Mouse (Mus musculus): Measurements from ENCODE around the gene Elovl6. TPM values are rescaled to one million over a fixed set of nuclear protein-coding genes. Genes with fewer than 3 reads are reported as not detected.

Elovl6 gene
- polyA plus RNA-seq, 1 experiment from 2014 or later: 33.4 TPM

- no peak for ATAC-seq (ENCODE audit: low FRiP score, low read depth)
- 41% methylated on average over 1 of the region's 1 CpGs for WGBS
- Histone ChIP-seq H3K4me1 (0 out of 2 replicates have a peak, but pooled peaks cover 3% of the 10 kb centered on the region), H3K36me3 (peaks cover 37% of the 10 kb centered on the region), H3K4me2 (replicated peaks) (no peak overlapping the region), H3K9ac (no peak overlapping the region), H3K27me3 (no peaks in the 10 kb centered on the region), H3K9me3 (0 out of 2 replicates have a peak, but pooled peaks cover 9% of the 10 kb centered on the region), H3K4me3 (no peak overlapping the region), H3K27ac (no peak overlapping the region)
These were observed 13.1 kb downstream of the Elovl6 start for GRCm38 (mm10) chr3:129545228-129545627.

GRCm38 (mm10) chr3:129545801-129546200 lies 13.6 kb downstream of the Elovl6 start:
- Histone ChIP-seq H3K9ac (no peak overlapping the region), H3K27ac (no peak overlapping the region), H3K36me3 (peaks cover 37% of the 10 kb centered on the region), H3K4me2 (replicated peaks) (no peak overlapping the region), H3K4me3 (no peak overlapping the region), H3K27me3 (no peaks in the 10 kb centered on the region), H3K4me1 (0 out of 2 replicates have a peak, but pooled peaks cover 3% of the 10 kb centered on the region), H3K9me3 (0 out of 2 replicates have a peak, but pooled peaks cover 9% of the 10 kb centered on the region)
- 76% methylated on average over 6 of the region's 6 CpGs for WGBS
- no peak for ATAC-seq (ENCODE audit: low FRiP score, low read depth)

DNA sequence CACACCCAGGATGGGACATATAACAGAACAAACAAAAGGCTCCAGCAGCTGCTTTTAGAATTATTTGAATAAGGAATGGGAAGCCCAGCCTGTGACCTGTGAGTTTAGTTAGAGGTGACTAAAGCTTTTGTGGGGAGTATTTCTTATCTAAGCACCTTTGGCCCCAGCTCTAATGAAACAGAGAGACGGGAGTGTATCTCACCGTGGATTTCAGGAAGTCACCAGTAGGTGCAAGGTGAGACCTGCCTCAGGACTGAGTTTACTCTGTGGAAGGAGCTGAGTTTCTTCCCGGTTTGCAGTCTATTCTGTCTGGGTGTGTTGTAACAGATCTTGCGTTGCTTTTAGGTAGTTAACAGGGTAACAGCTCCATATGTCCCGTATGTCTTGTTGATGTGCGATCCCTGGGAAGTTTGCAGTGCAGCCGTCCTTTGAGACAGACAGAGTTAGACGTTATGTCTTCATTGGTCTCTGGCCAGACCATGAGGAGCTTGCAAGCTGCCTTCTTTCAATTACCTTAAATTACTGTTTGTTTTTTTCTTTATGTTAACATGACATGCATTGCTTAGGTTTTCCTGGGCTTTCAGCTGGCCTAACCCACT lies 15.8 kb downstream of the Elovl6 start:
- Histone ChIP-seq H3K36me3 (peaks cover 17% of the 10 kb centered on the region), H3K4me2 (replicated peaks) (no peak overlapping the region), H3K27me3 (no peaks in the 10 kb centered on the region), H3K9me3 (0 out of 2 replicates have a peak, but pooled peaks cover 7% of the 10 kb centered on the region), H3K27ac (no peak overlapping the region), H3K9ac (no peak overlapping the region), H3K4me3 (no peak overlapping the region), H3K4me1 (peaks cover 16% of the 10 kb centered on the region)
- ATAC-seq (ENCODE audit: low FRiP score, low read depth): no peak
- 51% methylated on average over 8 of the region's 8 CpGs for WGBS

DNA sequence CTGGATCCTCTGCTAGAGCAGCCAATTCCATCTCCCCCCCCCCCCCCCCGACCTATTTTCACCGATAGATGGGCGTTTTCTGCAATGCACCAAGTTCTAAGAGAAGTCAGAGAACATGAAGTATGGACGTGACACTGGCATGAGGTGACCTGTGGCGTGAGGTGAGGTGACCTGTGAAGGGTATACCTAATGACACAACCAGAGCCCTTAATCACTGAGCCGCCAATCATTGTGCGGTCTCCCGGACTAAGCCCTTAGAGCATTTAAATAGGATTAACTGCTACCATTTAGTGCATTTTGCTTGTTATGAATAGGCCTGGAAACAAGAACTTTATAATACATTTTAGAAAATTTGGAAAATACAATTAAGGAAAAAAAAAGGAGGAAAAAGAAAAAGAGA lies 16.6 kb downstream of the Elovl6 start:
- Histone ChIP-seq H3K27ac (no peak overlapping the region), H3K36me3 (peaks cover 10% of the 10 kb centered on the region)

GRCm38 (mm10) chr3:129549546-129549945 lies 17.4 kb downstream of the Elovl6 start:
- Histone ChIP-seq H3K4me3 (no peak overlapping the region), H3K27ac (no peak overlapping the region), H3K4me2 (replicated peaks) (no peak overlapping the region), H3K4me1 (peaks cover 16% of the 10 kb centered on the region), H3K9ac (no peak overlapping the region), H3K27me3 (no peaks in the 10 kb centered on the region), H3K9me3 (no peaks in the 10 kb centered on the region), H3K36me3 (peaks cover 2% of the 10 kb centered on the region)
- WGBS: 64% methylated on average over 5 of the region's 5 CpGs
- ATAC-seq (ENCODE audit: low FRiP score, low read depth): no peak

More for the DNA sequence above, 16.6 kb downstream of the Elovl6 start:
- Histone ChIP-seq H3K9ac (no peak overlapping the region), H3K4me2 (replicated peaks) (no peak overlapping the region), H3K27me3 (no peaks in the 10 kb centered on the region), H3K4me3 (no peak overlapping the region), H3K4me1 (peaks cover 16% of the 10 kb centered on the region), H3K9me3 (no peaks in the 10 kb centered on the region)
- WGBS: 70% methylated on average over 8 of the region's 8 CpGs
- no peak for ATAC-seq (ENCODE audit: low FRiP score, low read depth)

- no peaks in the 10 kb centered on the region for H3K9me3 ChIP-seq
- peaks cover 16% of the 10 kb centered on the region for H3K4me1 ChIP-seq
- no peak overlapping the region for H3K9ac ChIP-seq
- no peaks in the 10 kb centered on the region for H3K27me3 ChIP-seq
- 48% methylated on average over 9 of the region's 9 CpGs for WGBS
- no peak overlapping the region for H3K4me2 ChIP-seq (replicated peaks)
- no peaks in the 10 kb centered on the region; the same call in 1 of the 2 replicates for H3K36me3 ChIP-seq
- H3K4me3 ChIP-seq: no peak overlapping the region
- H3K27ac ChIP-seq: no peak overlapping the region
- no peak for ATAC-seq (ENCODE audit: low FRiP score, low read depth)
These were observed 19.6 kb downstream of the Elovl6 start for GRCm38 (mm10) chr3:129551581-129552290.

DNA sequence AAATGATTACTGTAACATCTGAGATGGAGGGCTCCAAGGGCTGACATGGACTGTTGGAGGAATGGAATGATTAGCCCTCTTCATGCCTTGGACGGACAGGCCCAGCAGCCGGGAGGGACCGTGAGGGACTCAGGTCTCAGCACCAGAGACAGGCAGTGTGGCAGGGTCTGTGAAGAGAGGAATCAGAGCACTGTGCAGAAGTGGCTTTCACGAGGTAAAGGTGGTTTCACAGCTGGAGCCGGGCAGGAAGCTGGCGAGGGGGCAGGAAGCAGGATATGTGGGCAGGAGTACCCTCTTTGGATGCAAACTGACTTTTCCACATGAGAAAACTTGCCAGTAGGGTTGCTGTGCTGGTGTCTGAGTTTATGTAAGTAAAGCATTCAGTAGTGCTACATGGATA lies 20.2 kb downstream of the Elovl6 start:
- no peak for ATAC-seq (ENCODE audit: low FRiP score, low read depth)
- no peak overlapping the region for H3K9ac ChIP-seq
- no peak overlapping the region for H3K4me2 ChIP-seq (replicated peaks)
- peaks cover 16% of the 10 kb centered on the region for H3K4me1 ChIP-seq
- H3K4me3 ChIP-seq: no peak overlapping the region
- WGBS: 72% methylated on average over 6 of the region's 6 CpGs
- no peaks in the 10 kb centered on the region; the same call in 1 of the 2 replicates for H3K36me3 ChIP-seq
- no peaks in the 10 kb centered on the region for H3K9me3 ChIP-seq
- no peaks in the 10 kb centered on the region for H3K27me3 ChIP-seq
- no peak overlapping the region for H3K27ac ChIP-seq

- no peaks in the 10 kb centered on the region for H3K9me3 ChIP-seq
- H3K27ac ChIP-seq: no peak overlapping the region
- ATAC-seq (ENCODE audit: low FRiP score, low read depth): no peak
- no peaks in the 10 kb centered on the region for H3K27me3 ChIP-seq
- no peaks in the 10 kb centered on the region; the same call in 1 of the 2 replicates for H3K36me3 ChIP-seq
- no peak overlapping the region for H3K4me2 ChIP-seq (replicated peaks)
- no peak overlapping the region for H3K4me3 ChIP-seq
- H3K4me1 ChIP-seq: peaks cover 14% of the 10 kb centered on the region
- WGBS: 80% methylated on average over 9 of the region's 9 CpGs
- no peak overlapping the region for H3K9ac ChIP-seq
These were observed 21.0 kb downstream of the Elovl6 start for GRCm38 (mm10) chr3:129553173-129553572.

DNA sequence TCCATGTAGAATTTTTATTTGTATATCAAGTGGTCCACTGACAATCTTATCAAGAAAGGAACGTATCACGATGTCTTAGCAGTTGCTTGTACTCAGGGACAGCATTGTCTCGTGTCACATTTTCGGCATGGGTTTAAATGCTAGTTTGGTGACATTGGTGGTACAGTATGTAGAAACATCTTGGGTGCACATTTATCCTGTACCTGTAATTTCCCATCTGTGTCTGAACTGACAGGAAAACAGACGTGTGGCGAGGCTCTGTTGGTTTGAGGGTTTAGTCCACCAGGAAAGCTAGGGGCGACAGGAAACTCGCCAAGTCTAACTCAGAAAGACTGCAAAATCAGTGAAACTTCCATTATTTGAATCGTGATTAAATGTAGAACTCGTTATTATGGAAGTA lies 21.5 kb downstream of the Elovl6 start:
- 88% methylated on average over 10 of the region's 10 CpGs for WGBS
- no peaks in the 10 kb centered on the region for H3K9me3 ChIP-seq
- H3K9ac ChIP-seq: no peak overlapping the region
- ATAC-seq (ENCODE audit: low FRiP score, low read depth): no peak
- H3K4me3 ChIP-seq: no peak overlapping the region
- H3K4me1 ChIP-seq: peaks cover 14% of the 10 kb centered on the region
- no peak overlapping the region for H3K27ac ChIP-seq
- H3K27me3 ChIP-seq: no peaks in the 10 kb centered on the region
- H3K4me2 ChIP-seq (replicated peaks): no peak overlapping the region
- H3K36me3 ChIP-seq: no peaks in the 10 kb centered on the region; the same call in 1 of the 2 replicates

DNA sequence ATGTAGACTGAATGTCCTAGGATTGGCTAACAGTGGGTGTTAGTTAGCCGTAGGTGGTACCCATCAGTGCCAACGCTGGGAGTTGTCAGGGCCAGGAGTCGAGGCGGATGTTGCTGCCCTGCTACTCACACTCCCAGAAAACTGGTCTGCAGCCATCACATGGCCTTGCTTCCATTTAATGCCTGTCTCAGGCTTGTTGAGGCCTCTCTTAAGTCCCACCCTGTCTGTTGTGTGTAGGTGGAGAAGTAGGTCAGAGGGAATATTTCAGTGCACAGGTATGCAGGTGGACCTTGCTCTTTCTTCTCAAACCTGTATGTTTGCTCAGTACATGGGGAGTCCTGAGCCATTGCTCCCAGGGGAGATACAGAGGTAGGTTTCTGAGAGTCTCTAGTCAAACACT lies 22.3 kb downstream of the Elovl6 start:
- Histone ChIP-seq H3K27ac (no peak overlapping the region), H3K9me3 (no peaks in the 10 kb centered on the region), H3K36me3 (no peaks in the 10 kb centered on the region; the same call in 1 of the 2 replicates), H3K4me1 (peaks cover 14% of the 10 kb centered on the region), H3K27me3 (no peaks in the 10 kb centered on the region), H3K4me3 (no peak overlapping the region), H3K9ac (no peak overlapping the region), H3K4me2 (replicated peaks) (no peak overlapping the region)
- WGBS: 92% methylated on average over 4 of the region's 4 CpGs
- no peak for ATAC-seq (ENCODE audit: low FRiP score, low read depth)

- Histone ChIP-seq H3K4me1 (peaks cover 5% of the 10 kb centered on the region), H3K9me3 (no peaks in the 10 kb centered on the region), H3K4me3 (no peak overlapping the region), H3K36me3 (peaks cover 5% of the 10 kb centered on the region; the same call in 1 of the 2 replicates), H3K27me3 (no peaks in the 10 kb centered on the region), H3K27ac (no peak overlapping the region), H3K4me2 (replicated peaks) (no peak overlapping the region), H3K9ac (no peak overlapping the region)
- no peak for ATAC-seq (ENCODE audit: low FRiP score, low read depth)
- 83% methylated on average over 9 of the region's 9 CpGs for WGBS
These were observed 24.9 kb downstream of the Elovl6 start for GRCm38 (mm10) chr3:129557048-129557447.

DNA sequence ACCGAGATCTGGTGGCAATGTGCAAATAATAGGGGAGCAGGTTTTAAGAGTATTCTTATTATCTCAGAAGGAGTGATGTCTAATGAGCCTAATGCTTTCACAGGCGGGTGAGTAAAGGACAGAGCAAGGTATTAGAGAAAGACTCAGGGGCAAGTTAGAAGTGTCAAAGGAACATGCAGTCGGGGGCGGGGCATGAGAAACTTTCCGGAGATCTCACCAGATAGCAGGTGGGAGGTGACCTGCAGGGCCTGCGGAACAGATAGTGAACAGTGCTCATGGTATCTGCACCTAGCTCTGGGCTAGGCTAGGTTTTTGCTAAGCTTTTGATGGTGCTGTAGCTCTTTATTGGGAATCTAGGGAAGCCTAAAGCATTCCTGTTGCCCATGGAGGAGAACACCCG lies 25.4 kb downstream of the Elovl6 start:
- no peak overlapping the region for H3K4me2 ChIP-seq (replicated peaks)
- no peak overlapping the region for H3K27ac ChIP-seq
- no peaks in the 10 kb centered on the region for H3K9me3 ChIP-seq
- ATAC-seq (ENCODE audit: low FRiP score, low read depth): no peak
- no peaks in the 10 kb centered on the region for H3K27me3 ChIP-seq
- H3K9ac ChIP-seq: no peak overlapping the region
- WGBS: 85% methylated on average over 7 of the region's 7 CpGs
- peaks cover 5% of the 10 kb centered on the region; the same call in 1 of the 2 replicates for H3K36me3 ChIP-seq
- H3K4me1 ChIP-seq: no peaks in the 10 kb centered on the region
- H3K4me3 ChIP-seq: no peak overlapping the region
